Mouse (Mus musculus) cerebellum, adult 11 months (tissue): ENCODE data around the gene Slc29a1.

ENCODE experiments used
- DNase-seq: peaks from one replicate; pipeline ENCODE4 v3.0.0; 2022

Gene Slc29a1

DNA sequence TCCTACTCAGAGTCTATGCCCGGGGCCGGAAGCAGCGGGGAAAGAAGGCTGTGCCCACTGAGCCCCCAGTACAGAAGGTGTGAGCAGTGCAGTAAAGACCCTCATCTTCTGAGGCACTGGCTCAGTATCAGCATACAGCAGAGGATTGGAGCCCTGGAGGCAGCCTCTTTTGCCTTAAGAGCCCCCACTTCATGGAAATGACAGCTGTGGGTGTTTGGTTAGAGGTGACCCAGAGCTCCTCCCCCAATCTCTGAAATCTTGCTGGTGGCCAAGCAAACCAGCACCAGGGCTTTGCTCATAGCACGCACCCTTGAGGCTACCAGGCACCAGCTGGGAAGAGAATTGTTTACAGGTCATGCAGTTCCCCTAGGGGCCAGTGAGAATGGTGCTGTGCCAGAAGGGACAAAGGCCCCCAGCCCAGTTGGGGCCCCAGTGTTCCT is 32.2 kb downstream of the Slc29a1 start:
- no peak for DNase-seq

DNA sequence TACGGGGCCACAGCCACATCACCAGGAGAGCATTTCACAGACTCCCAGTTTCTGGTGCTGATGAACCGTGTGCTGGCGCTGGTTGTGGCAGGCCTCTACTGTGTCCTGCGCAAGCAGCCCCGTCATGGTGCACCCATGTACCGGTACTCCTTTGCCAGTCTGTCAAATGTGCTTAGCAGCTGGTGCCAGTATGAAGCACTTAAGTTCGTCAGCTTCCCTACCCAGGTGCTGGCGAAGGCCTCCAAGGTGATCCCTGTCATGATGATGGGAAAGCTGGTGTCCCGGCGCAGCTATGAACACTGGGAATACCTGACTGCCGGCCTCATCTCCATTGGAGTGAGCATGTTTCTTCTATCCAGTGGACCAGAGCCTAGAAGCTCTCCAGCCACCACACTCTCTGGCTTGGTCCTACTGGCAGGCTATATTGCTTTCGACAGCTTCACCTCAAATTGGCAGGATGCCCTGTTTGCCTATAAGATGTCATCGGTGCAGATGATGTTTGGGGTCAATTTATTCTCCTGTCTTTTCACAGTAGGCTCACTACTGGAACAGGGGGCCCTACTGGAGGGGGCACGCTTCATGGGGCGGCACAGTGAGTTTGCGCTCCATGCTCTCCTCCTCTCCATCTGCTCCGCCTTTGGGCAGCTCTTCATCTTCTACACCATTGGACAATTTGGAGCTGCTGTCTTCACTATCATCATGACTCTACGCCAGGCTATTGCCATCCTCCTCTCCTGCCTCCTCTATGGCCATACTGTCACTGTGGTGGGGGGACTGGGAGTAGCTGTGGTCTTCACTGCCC is 32.8 kb downstream of the Slc29a1 start:
- DNase-seq, result no peak

DNA sequence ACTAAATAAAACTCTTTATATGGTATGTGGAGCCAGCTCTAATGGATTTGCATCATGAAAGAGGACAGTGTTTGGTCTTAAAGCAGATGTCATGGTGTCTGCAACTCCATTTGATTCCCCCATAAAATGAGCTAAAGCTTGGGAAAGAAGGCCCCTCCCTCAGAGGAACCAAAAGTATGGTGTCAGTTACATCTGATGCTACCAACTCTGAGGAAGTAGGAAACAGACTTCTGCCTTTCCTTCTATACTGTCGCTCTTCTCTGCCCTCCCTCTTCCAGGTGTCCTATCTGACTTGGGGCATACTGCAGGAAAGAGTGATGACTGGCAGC is 33.4 kb downstream of the Slc29a1 start:
- no peak for DNase-seq

DNA sequence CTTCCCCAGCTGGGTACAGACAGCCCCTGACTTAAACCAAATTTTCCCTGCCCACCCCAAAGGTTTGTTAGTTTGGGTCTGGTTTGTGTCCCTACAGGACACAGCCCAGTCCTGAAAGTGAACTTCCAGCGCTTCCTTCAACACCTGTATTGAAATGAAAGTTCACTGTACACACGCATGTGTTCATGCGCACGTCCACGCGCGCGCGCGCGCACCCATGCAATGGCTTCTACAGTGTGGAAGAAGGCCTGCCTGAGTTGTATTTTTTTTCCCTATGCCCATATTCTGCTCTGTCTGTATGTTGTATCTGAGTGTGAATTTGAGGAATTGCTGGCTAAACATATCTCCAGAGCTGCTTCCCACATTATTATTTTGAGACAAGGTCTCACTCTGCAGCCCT is 34.3 kb downstream of the Slc29a1 start:
- no peak for DNase-seq

DNA sequence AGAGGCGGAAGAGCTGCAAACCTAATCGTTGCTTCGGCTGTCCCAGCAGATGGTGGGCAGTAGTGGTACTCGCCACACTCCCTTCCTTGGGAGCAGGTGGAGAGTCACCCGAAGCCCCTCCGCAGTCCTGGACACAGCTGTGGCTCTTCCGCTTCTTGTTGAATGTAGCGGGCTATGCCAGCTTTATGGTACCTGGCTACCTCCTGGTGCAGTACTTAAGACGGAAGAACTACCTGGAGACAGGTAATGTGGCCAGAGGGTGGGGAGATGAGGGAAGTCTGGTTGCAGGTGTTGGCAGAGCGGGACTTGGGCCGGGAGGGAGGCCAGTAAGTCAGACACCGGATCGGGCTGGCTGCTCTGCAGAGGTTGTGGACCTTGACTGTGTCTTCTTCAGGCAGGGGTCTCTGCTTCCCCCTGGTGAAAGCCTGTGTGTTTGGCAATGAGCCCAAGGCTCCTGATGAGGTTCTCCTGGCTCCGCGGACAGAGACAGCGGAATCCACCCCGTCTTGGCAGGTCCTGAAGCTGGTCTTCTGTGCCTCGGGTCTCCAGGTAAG is 34.8 kb downstream of the Slc29a1 start:
- DNase-seq, result no peak

DNA sequence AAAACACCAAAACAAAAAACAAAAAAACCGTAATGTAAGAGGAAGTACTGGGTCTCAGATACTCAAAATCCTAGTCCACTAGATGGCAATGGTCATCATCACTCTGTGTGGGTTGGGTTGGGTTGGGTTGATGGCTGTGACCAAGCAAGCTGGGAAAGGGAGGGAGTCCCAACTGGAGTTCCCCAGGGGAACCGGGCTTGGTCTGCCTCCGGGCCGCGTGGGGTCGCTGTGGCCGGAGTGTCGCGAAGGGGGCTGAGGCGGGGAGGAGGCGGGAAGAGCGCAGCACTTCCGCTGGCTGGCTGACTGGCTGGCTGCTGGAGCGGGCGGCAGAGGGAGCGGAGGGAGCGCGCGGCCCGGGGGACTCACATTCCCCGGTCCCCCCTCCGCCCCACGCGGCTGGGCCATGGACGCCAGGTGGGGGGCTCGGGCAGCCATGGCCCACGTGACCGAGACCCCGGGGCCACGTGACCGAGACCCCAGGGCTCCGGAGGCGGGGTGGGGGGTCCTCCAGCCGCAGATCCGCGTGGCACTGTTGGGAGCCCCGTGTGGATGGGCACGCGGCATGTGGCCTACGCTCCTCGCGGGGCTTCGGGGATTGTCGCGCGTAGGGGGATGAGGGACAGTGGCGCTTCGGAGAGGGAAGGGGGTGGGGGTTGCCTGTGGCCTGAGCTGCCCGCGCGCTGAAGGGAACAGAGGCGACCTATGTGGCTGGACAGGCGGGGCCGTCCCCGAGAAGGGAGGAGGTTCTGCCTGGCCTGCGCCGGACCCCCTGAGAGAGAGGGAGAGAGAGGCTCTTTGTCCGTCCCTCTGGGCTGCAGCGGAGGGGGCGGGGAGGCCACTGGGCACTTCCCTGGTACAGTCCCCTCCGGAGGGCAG is 35.5 kb downstream of the Slc29a1 start, which contains the start of gene Slc35b2:
Slc35b2 (plus strand) TSS at position 220 of the 876 bp plus-strand sequence.
- DNase-seq, result peak; percentile 90

DNA sequence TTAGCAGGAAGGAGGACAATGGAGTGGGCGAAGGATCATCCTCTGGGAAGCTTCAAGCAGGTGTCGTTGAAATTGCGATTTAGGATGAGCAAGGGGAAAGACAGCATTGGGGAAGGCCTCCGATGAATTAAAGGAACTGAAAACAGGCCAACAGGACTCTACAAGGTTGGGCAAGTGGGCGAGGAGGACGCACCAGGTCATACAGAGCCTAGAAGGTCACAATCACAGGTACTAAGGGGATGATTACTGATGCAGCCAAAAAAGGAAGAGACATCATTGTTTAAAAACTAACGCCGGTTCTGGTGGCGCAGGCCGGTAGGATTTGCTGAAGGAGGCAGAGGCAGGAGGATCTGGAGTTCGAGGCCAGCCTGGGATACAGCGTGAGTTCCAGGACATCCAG is 36.2 kb downstream of the Slc29a1 start:
- no peak for DNase-seq

DNA sequence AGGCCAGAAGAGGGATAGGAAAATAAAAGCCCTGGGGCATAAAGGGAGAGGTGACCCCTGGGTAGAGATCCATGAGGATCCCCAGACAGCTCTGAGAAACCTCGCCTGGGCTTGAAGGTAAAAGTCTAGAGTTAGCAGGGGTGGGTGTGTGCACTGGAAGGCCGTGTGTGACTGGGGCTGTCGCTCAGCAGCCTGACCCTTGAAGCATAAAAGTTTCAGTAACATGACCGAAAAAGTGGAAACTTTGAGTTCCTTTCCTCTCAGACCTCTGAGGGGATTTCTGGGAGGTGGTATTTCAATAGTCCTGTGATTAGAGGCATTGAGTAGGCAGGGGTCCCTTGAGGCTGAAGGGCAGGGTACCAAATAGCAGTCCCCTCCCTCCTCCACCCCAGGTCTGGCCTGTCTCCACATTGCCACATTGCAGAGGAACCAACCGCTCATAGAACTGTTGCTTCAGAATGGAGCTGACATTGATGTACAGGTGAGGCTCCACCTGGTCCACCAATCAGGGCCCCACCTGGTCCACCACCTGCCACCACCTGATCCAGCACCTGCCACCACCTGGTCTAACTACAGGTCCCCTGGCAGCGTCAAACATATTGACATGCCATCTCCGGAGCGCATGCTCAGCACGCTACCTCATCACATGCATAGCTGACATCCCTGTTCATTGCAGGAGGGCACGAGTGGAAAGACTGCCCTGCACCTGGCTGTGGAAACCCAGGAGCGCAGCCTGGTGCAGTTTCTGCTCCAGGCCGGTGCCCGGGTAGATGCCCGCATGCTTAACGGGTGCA is 39.5 kb downstream of the Slc29a1 start:
- peak; percentile 70 for DNase-seq

DNA sequence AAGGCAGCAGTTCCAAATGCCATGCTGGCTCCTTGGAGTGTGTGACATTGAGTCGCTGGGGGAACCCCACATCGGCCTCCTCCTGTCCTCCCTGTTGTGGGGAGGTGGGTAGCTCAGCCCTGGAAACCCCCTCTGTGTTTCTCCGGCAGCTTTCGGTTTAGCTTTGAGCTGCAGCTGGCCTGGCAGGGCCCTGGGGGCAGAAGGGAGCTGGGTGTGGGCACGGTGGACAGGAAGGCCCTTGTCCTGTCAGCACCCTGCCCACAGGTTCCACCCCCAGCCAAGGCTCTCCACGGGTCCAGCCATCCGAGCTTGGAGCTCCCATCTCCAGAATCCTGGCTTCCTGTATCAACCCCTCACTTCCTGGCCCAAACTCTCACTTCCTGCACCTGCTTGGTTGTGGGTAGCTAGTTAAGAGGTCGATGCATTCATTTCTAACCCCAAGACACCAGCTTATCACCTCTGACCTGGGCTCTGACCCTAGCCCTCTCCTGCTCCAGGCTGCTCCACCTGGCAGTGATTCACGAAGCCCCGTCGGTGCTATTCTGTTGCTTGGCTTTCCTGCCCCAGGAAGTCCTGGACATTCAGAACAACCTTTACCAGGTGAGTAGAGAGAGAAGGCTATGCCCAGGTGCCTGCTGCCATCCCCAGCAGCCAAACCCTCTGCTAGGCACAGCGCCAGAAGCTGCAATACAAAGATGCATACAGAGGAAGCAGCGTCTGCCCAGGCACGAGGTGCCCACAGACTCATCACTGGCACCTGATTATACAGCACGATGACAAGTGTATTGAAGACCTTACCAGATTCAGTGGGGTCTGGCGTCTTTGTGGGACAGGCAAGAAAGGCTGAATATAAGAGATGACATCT is 41.2 kb downstream of the Slc29a1 start:
- DNase-seq, result no peak

DNA sequence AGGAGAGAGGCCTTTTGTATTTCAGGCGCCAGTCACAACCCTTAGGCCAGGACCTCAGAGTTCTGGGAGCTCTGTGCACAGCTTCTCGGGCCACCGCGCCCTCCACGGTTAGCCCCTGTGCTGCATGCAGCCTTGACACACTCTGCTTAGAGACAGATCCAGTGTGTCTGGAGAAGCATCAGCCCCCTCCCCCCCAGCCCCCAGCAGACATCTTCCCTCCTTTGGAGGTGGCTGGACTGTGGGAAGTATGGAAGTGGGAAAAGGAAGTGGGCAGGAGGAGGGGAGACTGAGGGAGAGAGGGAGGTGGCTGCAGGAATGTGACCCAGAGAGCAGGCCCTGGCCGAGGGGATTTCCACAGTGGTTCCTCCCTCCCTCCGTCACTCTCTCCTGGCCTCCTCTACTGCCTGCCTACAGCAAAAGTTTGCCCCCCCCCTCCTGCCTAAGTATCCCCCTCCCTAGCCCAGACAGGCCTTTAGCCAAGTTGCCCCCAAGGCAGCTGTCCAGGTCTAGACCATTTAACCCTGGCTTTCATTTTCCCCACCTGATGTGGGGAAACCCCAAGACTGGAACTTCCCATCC is 42.1 kb downstream of the Slc29a1 start:
- DNase-seq, result no peak

DNA sequence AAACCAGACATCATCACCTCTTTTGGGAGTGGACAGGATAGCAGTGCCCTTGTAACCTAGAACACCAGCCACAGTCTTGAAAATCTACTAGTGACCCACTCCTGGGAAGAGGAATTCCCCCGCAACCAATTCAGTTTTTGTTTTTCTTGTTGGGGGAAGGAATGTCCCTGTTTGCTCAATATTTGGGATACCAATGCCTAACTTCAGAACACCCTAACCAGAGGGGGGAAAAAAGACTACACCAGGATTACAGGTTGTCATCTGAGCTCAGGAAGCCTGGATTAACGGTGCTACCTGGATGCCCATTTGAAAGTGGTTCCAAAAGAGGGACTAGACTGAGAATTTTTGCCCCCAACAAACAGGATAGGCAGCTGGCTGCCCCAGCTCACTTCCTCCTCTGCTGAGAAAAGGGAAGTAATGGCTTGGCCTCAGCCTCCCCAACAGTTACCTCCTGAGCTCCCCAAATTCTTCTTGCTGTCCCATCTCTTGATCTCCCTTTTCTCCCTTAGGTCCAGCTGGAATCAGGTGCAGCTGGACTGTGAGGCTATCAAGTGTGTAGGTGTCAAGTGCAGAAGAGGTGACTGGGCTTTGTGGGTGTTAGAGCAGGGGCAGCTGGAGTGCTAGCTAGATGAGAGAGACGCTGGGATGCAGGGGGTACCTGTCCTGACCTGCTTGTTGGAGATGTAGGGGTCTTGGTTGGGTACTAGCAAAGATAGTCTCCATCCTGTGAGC is 42.7 kb downstream of the Slc29a1 start:
- DNase-seq, result no peak

DNA sequence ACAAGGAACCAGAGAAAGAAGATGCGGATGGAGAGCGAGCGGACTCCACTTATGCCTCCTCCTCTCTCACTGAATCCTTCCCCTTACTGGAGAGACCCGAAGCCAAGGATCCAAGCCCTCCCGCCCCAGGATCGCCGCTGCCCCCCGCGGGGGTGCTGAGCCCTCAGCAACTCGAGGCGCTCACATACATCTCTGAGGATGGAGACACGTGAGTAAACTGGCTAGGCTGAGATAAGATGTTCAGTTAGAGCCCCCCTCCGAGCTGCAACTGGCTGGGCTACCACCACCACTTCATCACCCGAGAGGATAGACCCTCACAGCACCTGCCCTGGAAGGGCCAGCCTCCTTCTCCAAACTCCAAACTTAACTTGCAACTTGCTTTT is 43.3 kb downstream of the Slc29a1 start:
- peak; percentile 32 for DNase-seq

DNA sequence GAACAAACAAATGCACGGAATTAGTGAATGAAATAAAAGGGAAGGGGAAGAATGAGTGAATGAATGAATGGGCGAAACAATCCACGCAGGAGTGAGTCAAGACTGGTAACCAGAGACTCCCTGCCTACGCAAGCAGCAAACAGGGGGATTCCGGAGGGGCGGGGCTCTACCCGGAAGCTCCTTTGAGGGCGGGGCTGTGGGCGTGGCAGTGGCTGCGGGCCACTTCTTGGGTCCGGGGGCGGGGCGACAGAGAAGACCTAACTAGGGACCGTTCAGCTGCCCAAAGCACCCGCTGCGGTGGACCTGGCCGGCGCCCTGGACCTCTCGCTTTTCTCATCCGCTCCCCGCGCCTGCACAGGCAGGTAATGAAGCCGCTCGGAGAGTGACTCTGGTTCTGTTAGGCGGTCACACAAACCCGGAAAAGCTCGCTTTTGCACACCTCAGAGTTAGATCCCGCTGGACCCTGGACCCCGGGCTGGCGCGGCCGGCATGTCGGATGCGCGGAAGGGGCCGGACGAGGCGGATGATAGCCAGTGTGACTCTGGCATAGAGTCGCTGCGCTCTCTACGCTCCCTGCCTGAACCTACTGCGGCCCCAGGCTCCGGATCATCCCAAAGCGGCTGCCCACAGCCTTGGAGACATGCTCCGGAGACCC is 43.8 kb downstream of the Slc29a1 start, which contains the start of gene Nfkbie:
Nfkbie (plus strand) TSS at position 252 of the 655 bp plus-strand sequence.
- DNase-seq, result peak; percentile 93

DNA sequence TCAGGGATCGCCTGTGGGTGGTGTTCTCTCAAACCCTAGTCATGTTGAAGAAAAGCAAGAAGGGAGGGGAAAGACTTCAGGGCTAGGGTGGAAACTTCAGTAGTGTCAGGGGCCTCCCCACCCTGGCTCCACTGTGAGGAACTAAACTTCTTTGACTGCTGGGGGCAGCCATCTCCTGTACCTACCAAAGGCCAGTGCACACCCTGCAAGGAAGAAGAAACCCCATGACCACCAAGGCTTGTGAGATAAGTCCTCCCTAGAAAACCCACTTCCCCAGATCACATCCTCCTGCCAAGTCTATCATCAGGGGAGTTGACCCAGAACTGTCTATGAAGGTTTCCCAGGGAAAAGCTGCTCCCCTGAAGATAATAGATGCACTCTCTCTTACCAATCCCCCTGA is 45.0 kb downstream of the Slc29a1 start:
- peak; percentile 19 for DNase-seq

DNA sequence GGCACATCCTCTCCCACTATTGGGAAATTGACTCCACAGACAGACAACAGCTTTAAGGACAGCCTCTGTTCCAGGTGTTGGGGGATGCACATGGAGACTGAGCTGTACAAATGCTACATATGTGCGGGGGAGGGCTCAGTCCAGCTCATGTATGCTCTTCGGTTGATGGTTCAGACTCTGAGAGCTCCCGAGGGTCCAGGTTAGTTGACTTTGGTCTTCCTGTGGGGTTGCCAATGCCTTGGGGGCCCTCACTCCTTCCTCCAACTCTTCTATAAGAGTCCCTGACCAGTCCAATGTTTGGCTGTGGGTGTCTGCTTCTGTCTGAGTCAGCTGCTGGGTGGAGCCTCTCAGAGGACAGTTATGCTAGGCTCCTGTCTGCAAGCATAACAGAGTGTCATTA is 46.3 kb downstream of the Slc29a1 start:
- no peak for DNase-seq

DNA sequence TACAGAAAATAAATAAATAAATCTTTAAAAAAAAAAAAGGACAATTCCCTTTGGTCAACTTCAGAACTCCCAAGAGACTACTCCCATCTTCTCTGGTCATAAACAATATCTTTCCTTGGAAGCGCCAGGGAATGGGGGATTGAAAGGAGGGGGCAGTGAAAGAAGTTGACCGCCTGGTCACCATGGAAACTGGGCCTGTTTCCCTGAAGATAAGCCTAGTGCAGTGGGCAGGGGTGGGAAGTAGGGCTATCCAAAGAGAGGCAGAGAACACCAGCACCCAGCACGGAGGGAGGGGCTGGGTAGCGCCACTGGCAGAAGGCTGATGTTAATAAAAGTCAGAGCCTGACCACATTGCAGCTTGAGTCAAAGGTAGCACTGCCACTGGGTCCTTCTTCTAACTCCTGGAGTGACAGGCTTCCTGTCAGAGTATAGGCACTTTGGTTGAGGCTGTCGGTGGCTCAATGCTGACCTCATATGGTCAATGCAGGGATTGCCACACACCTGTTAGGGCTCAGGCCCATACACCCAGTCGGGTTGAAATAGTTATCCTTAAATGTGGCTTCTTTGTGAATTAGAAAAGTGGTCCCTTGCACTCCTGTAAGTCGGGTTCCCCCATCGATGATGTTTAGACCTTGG is 47.5 kb downstream of the Slc29a1 start:
- DNase-seq, result peak; percentile 84

DNA sequence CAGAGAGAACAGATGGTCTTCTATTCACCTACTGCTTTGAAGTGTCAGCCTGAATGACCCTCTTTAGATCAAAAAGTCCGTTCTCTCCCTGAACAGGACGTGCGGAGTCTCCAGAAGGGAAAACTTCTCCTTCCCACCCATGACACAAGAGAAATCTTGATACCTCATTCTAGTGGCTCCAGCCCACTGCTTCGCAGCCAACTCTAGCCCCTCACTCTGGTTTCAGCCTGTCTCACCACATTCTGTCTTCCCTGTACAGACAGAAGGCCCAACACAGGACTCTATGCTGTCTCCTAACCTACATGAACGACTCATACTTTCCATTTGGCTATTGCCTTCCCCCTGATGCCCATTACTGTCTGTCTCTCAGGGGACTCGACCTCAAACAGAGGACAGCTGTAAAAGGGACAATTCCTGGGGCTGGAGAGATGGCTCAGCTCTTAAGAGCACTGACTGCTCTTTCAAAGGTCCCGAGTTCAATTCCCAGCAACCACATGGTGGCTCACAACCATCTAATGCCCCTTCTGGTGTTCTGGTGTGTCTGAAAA is 48.1 kb downstream of the Slc29a1 start:
- DNase-seq, result no peak

DNA sequence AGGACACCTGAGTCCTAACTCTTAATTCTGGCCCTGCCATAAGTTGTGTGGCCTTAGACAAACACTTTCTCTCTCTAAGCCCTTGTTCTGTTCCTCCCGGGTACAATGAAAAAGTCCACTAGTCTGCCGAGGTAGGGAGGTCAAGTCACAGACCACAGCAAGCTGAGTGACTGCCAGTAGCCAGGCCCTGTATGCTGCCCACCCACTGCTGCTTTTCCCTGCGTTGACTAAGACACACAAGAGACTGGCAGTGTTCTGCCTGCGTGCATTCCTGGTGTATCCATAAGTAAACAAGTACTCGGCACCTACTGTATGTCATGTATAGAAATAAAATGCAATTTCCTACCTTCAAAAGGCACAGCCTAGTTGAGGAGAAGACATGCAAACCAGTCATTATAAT is 49.2 kb downstream of the Slc29a1 start:
- peak; percentile 47 for DNase-seq

DNA sequence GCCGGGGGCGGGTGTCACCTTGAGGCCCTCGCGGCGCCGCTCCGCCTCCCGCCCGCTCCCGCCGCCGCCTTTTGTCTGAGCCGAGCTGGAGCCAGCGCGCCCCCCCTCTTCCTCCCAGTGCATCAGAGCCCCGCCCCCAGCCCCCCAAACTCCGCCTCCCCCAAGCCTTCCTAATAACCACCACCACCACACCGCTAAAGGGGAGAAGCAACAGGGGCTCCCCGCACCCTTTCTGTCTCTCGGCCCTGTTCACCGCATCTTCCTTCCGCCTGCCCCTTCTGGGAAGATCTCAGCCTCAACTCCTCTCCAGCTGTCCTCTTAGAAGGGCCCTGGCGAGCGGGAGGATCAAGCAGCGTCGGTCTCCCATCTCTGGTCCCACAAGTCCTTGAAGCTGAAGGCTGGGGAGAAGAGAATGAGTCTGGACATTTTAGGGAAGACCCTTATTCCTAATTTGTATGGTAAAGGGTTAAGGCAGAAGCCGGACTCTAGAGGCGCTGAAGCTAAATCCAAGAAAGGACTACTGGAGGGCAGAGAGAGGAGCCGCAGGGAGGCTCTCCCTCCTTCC is 49.7 kb downstream of the Slc29a1 start, which contains the start of gene Tmem151b:
Tmem151b (minus strand) TSS at position 61 of the 565 bp plus-strand sequence.
- DNase-seq, result peak; percentile 78
